Mouse (Mus musculus) splenic B cell, adult 2 months (primary cell): Measurements from ENCODE around the gene Ccl1.

Experiments
- DNase-seq: peaks from one replicate; pipeline ENCODE4 v3.0.0-alpha.2; 2011; ENCODE audit warnings: low read depth, low spot score
- H3K27me3 ChIP-seq: 2 replicates; pipeline ENCODE4 v1.6.1; 2012; ENCODE audit warnings: mild to moderate bottlenecking, low read length, moderate library complexity, mixed read lengths; ENCODE audit not compliant: control insufficient read depth, poor library complexity, insufficient read depth, severe bottlenecking
- H3K36me3 ChIP-seq: 2 replicates; pipeline ENCODE4 v1.6.1; 2012; ENCODE audit warnings: mild to moderate bottlenecking, low read length, moderate library complexity, mixed read lengths; ENCODE audit not compliant: control insufficient read depth, poor library complexity, insufficient read depth, severe bottlenecking

Gene Ccl1

DNA sequence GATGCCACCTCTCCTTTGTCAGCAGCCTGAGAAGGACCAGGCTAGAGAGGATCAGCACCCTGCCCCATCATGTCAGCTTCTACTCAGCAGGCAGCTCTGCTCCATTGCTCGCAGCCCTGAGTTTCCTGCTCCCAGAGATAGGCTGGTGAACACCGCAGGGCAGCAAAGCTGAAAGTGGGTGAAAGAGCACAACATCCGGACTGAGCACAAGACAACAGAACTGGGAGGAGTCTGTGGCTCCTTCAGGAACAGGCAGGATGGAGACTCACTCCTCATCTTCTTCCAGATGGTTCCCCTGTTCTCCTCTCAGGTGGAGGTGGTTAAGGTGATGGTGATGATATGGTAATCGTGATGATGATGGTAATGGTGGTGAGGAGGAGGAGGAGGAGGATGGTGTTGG is at the start of gene Ccl1:
TSS of gene Ccl1 (minus strand) at position 101 of the 400 bp plus-strand sequence.
- H3K36me3 ChIP-seq: no peaks in the 10 kb centered on the region
- H3K27me3 ChIP-seq: no peaks in the 10 kb centered on the region
- no peak for DNase-seq

DNA sequence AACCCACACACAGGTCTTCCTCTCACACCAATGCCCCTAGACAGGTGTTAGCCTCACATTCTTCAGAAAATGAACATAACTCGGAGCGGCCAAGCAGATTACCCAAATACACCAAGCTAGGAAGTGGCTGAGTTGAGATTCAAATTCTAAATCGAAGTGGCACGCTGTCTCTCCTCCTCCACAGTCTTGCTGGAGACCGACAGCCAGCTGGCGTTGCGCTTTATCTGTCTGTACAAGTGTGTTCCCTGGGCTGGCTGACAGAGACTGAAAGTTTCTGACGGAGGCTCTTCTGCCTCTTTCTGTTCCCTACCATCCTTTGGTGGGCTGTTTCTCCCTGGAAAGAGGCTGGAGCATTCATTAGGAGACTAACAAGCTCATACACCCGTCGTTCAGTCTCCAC is 45.5 kb upstream of the Ccl1 start:
- H3K27me3 ChIP-seq: no peaks in the 10 kb centered on the region
- H3K36me3 ChIP-seq: no peaks in the 10 kb centered on the region
- no peak for DNase-seq

DNA sequence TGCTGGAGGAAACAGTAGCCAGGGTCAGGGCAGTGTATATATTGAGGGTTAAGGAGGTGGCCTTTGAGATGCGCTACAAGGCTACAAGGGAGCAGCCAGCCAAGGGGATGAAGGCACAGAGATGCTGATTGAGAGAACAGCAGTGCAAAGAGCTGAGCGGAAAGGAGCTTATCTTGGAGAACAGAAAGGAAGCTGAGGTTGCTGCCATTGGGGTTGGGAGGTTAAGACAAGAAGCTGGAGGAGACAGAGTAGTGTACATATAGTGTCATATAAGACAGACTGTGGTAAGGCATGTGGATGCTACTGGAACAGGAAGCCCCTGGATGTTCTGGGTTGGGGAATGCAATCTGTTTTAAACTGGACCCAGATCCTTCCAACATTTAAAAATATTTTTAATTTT is 35.4 kb upstream of the Ccl1 start:
- Histone ChIP-seq H3K36me3 (no peaks in the 10 kb centered on the region), H3K27me3 (no peaks in the 10 kb centered on the region)
- DNase-seq: no peak

DNA sequence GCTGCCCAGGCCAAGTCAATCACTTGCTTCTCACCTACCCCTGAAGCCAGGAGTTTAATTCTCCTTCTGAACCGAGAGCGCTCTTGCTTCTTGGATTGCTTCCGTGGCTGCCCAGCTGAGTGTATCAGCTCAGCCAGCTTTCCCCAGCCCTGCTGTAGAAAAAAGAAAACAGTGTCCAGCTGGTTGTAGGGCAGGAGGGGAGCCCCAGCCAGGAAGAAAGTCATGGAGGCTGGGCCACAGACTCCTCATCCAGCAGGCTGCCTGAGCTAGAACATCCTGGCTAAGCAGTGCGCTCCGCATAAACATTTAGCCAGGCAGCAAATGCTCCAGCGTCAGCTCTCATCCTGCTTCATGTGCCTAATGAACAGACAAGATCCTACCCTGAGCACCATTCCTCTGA is 34.9 kb upstream of the Ccl1 start:
- no peaks in the 10 kb centered on the region for H3K27me3 ChIP-seq
- DNase-seq: no peak
- no peaks in the 10 kb centered on the region for H3K36me3 ChIP-seq

DNA sequence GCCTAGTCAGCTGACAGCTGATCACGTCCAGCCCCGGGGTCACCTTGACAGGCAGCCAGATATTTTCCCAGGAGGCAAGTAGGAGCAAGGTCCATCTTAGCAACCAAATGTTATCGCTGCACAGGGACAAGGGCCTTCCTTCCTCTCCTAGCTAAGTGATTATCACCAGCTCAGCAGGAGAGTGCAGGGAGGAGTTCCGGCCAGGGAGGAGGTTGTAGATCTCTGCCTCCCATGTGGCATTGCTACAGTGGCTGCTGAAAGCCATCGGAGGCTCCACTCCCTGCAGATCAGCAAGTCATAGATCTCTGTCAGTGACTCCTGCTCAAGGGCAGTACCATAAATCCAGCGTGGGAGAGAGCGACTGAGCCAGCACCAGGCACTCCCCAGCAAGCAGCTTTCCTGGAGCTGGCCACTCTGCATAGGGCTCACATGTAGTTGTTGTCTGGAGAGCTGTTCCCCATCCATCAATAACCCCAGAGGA is 34.5 kb upstream of the Ccl1 start:
- DNase-seq: no peak
- Histone ChIP-seq H3K36me3 (no peaks in the 10 kb centered on the region), H3K27me3 (no peaks in the 10 kb centered on the region)

DNA sequence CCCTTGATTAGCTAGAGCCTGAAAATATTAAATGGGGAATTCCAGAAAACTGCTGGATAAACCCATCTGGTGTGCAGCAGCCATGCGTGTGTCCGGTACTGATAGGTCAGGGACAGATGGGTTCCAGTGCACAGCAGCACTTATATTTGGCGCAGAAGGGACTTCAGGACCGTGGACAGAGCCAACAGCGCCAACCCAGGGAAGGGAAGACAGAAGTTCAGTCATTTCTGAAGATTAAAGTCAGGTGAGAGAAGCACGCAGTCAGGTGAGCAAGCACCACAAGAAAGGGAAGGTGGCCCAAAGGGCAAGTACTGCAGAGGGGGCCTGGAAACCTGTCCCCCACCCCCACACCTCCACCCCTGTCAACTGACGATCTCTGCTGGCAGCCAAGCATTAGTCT is 7.7 kb upstream of the Ccl1 start:
- no peaks in the 10 kb centered on the region for H3K36me3 ChIP-seq
- no peaks in the 10 kb centered on the region for H3K27me3 ChIP-seq
- DNase-seq: no peak

DNA sequence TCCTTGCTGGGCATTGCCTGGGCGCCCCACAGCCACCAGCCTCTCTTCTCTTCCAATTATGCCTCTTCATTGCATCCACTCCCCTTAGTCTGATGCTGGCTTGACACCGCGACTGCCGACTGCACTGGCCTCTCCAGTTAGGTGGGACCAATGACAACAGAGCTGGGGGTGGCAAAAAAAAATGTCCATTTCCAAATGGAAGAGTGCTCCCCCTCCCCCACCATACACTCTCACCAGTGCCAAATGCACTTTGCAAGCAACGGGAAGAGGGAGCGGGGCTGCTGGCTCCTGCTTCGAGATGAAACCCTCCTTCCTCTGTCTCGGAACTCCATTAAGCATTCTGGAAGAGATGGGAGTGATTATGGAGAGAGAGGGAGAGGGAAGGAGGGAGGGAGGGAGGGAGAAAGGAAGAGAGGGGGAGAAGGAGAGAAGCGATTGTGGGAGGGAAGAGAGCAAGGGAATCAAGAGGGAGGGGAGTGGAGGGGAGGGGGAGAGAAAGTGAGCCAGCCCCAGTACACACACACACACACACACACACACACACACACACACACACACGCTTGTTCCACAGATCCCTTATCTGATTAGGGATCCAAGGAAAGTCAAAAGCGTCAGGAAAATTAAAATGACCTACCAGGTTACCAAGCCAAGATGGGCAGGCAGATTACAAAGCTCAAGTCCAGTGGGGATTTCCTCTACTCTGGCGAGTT is 5.0 kb upstream of the Ccl1 start:
- DNase-seq: no peak
- H3K27me3 ChIP-seq: no peaks in the 10 kb centered on the region
- no peaks in the 10 kb centered on the region for H3K36me3 ChIP-seq

DNA sequence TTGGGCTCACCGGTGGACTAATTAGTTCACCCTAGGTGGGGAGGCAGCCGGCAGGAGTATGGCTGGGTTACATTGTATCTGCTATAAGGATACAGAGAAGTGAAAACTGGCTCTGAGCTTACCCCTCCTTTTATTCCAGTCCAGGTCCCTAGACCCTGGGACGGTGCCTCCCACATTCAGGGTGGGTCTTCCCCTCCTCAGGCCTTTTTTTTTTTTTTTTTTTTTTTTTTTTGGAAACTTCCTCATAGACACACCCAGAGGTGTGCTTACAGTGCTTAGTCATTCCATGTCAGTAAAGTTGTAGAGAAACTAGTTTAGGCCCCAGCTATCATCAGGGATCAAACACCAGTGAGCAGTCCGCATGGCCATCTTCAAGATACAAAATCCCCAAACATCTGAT is 7.6 kb downstream of the Ccl1 start:
- DNase-seq: no peak
- no peaks in the 10 kb centered on the region for H3K27me3 ChIP-seq
- no peaks in the 10 kb centered on the region for H3K36me3 ChIP-seq

DNA sequence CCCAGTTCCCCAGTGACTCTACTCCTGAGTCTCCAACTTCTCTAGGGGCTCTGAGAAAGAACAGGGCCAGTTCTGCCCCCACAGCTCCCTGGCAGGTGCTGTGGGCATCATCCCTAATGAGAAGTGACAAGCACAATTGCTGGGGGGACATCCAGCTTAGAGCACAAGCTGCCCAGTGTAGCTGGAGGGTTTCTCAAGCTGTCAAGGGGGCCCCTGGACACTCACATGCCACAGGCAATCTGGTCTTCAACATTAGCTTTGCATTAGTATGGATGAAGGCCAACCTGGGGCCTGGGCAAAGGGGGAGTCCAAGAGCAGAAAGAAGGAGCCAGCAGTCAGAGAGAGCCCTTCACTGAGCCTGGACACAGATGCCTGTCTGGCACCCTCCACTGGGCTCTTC is 14.6 kb downstream of the Ccl1 start:
- DNase-seq: no peak
- no peaks in the 10 kb centered on the region for H3K27me3 ChIP-seq
- no peaks in the 10 kb centered on the region for H3K36me3 ChIP-seq

DNA sequence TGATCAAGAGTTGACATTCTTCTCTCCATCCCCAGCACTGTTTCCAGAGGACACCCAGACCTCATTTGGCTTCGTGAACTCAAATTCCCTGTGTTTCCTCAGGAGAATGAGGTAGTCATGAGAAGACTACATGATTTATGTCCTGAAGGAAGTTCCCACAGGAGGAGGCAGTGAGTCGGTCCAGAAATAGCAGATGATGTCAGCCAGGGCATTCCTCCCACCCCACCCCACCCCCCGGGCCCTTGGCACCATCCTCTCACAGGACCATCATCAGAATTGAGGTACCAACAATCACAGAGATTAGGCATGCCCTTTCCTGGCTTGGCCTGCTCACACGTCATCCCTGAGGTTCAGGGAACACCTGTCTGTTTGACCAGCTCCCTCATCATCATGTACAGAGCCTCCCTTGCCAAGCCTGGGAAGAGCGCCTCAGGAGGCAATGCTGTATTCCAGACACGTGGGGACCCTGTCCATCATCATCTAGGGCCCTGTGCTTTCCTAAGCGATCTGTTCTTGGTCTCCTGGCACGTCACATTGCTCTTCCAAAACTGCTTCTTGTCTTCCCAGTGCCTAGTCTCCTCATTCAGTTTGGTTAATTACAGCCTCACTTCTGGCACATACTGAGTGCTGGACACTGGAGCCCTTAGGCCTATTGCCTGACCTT is 31.2 kb downstream of the Ccl1 start:
- no peak for DNase-seq
- no peaks in the 10 kb centered on the region for H3K27me3 ChIP-seq
- no peaks in the 10 kb centered on the region for H3K36me3 ChIP-seq

DNA sequence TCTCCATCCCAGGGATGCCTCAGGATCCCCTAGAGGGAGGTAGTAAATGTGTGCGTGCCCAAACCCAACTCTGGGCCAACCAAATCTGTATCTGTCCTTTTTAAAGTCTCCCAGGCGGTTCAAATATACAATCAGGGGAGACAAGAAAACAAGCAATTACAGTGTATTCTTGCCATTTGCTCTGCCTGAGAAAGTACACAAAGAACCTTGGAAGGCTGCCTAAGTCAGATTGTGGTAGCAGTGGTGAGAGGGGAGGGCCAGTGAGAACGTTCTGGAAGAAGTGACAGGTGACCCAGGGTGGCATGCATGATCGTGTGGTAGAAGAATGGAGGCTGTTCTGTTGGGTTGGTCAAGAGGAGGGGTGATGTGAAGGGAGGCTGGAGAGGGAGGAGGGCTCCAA is 46.4 kb downstream of the Ccl1 start:
- H3K36me3 ChIP-seq: no peaks in the 10 kb centered on the region
- H3K27me3 ChIP-seq: no peaks in the 10 kb centered on the region
- no peak for DNase-seq

DNA sequence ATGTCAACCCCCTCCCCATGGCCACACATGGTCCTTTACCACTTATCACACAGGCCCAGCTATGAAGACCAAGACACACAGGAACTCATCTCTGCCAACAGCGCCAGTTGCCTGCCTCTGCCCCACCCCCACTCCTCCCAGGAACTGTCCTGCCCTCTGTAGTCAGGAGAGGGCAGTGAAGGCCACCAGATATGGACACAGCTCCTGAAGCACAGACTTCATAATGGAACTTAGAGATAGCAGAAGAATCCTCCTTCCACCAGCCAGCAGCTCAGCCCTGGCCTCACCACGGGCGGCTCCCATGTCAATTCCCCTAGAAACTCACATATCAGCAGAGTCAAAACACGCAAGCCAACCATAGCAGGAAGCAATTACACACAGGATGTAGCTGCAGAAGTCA is 49.9 kb downstream of the Ccl1 start:
- H3K27me3 ChIP-seq: no peaks in the 10 kb centered on the region
- DNase-seq: peak; percentile 56
- H3K36me3 ChIP-seq: no peaks in the 10 kb centered on the region

DNA sequence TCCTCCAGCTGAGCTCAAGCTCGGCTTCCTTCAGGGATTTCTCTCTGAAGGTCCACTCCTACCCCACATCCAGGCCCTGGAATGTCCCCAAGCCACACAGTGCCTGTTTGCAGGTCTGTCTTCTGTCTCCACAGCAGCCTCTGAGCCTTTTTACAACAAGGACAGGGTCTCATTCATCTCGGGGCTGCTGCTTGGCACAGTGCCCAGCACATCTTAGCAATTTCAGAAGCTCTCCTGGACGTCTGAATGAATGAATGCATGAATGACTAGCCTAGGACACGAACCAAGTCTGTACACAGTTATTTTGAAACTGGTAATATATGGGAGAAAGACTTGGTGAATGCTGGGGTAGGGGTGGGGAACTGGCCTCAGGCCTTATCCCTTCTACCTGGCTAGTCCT is 52.1 kb downstream of the Ccl1 start:
- DNase-seq: no peak
- H3K27me3 ChIP-seq: no peaks in the 10 kb centered on the region
- H3K36me3 ChIP-seq: no peaks in the 10 kb centered on the region

DNA sequence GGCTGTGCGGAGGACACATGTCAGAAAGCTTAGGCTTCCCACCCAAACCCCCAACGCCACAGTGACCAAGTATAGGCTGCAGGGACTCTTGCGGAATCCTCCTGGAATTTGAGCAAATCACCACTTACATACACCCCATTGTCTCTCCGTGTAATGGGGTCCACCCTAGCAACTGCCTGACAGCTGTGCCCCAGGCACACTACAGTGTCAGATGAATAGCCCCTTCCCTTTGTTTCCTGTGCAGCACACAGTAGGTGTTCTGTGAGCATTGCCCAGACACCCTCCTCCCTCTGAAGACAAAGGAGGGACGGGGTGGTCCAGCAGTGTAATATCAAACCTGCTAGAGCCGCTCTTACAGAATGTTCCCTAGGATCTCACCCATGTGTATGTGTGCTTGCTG is 54.2 kb downstream of the Ccl1 start:
- DNase-seq: no peak
- Histone ChIP-seq H3K36me3 (no peaks in the 10 kb centered on the region), H3K27me3 (no peaks in the 10 kb centered on the region)

DNA sequence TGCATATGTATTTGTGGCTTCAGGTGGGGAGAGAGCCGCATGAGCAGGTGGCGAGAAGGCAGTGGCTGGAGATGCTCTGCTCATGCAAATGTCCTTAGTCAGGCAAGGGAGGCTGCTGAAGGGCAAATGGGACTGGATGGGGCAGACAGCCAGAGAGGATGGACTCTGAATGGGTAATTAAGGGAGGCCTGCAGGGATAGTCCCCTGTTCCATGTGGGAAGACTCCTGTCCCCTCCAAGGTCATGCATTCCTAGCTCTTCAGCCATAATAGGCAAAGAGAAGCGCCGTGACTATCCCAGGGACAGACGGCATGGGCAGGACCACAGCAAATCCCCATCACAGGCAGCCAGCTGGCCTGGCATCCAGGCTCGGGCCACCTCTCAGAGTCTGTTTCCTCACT is 55.5 kb downstream of the Ccl1 start:
- DNase-seq: no peak
- Histone ChIP-seq H3K27me3 (no peaks in the 10 kb centered on the region), H3K36me3 (no peaks in the 10 kb centered on the region)

DNA sequence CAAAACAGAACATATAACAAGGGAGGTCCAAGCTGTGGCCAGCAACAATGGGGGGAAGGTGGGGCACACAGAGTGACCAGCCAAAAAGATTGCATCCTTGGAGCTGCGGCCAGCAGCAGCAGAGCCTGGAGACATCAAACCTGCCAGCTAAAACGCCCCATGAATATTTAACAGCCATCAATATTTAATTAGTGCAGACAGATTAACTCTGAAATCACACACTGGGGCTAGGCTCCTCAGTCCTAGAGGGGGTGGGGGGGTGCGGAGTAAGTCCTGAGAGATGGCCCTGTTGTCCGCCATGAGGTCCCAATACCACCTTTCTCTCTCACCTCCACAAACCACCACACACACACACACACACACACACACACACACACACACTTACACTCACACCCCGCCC is 68.1 kb downstream of the Ccl1 start:
- no peak for DNase-seq
- Histone ChIP-seq H3K27me3 (no peaks in the 10 kb centered on the region), H3K36me3 (no peaks in the 10 kb centered on the region)
